Comparison of ENCODE assay signal across 22 mouse cellular contexts in genomic region chr7:99088576-99089346, GRCm38 (mm10).
"Had no signal": no experiment of that assay in that cellular context is flagged by ENCODE, and none has a peak within 500 bp of the region (broad histone marks: within the 10 kb centered on the region; RNA-seq: fewer than 3 reads in every experiment).

No protein-coding gene starts in this region.

- H3K4me3 ChIP-seq: layer of hippocampus, adult 2 months; limb, embryonic 10.5 days; limb, embryonic 13.5 days; liver, embryonic 13.5 days; midbrain, embryonic 12.5 days; neural tube, embryonic 12.5 days; neural tube, embryonic 15.5 days; stomach, embryonic 15.5 days had no signal

- H3K9me3 ChIP-seq: limb, embryonic 10.5 days; limb, embryonic 13.5 days; liver, embryonic 13.5 days; midbrain, embryonic 12.5 days; neural tube, embryonic 12.5 days; neural tube, embryonic 15.5 days; stomach, embryonic 15.5 days had no signal

- H3K27me3 ChIP-seq: limb, embryonic 13.5 days; liver, embryonic 13.5 days; midbrain, embryonic 12.5 days; neural tube, embryonic 12.5 days; neural tube, embryonic 15.5 days; stomach, embryonic 15.5 days had no signal

- H3K4me1 ChIP-seq: limb, embryonic 13.5 days; midbrain, embryonic 12.5 days; neural tube, embryonic 12.5 days; neural tube, embryonic 15.5 days; stomach, embryonic 15.5 days had no signal

- H3K27ac ChIP-seq: kidney, postnatal 0 days; layer of hippocampus, adult 2 months; limb, embryonic 10.5 days; limb, embryonic 13.5 days; liver, embryonic 13.5 days; macrophage; midbrain, embryonic 12.5 days; neural tube, embryonic 12.5 days; neural tube, embryonic 15.5 days; stomach, embryonic 15.5 days had no signal

- H3K36me3 ChIP-seq: midbrain, embryonic 12.5 days had no signal

- H3K4me2 ChIP-seq: limb, embryonic 13.5 days; liver, embryonic 13.5 days; midbrain, embryonic 12.5 days; neural tube, embryonic 12.5 days; neural tube, embryonic 15.5 days; stomach, embryonic 15.5 days had no signal

- ATAC-seq: intestine, embryonic 16.5 days; midbrain, embryonic 16.5 days had no signal

- H3K9ac ChIP-seq: limb, embryonic 13.5 days; liver, embryonic 13.5 days; midbrain, embryonic 12.5 days; neural tube, embryonic 12.5 days; neural tube, embryonic 15.5 days; stomach, embryonic 15.5 days had no signal

- DNase-seq: kidney, adult 18-20 months; kidney, adult 9 months; kidney, postnatal 25 days; layer of hippocampus, adult 9-11 months; liver; liver, embryonic 13.5 days; lung, adult 2 months; lung, postnatal 14 days; right cerebral cortex, postnatal 25 days; spleen, adult 18-20 months; thymus, postnatal 25 days had no signal
